Mouse (Mus musculus): ENCODE results near the gene AL731706.2. TPM values are rescaled to one million over a fixed set of nuclear protein-coding genes. Genes with fewer than 3 reads are reported as not detected.

Gene AL731706.2
- polyA plus RNA-seq (2015; fragmentation: Nextera tagmentation; extraction: Ambion mirVana): 49.3 and 58.5 TPM in 2 replicates

DNA sequence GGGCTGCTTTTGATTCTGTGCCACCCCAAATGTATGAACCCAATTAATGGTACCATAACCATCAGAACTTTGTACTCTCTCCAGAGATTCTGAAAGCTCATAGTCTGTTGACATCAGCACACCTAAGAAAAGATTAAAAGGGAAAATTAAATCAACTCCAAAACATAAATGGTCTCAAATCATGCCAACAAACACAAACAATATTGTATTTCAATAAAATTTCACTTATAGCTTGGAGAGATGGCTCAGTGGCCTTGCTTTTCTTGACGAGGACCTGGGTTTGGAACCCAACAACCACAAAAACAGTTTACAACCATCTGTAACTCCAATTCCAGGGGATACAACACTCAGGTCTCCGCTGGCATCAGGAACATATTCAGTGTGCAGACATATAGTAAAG lies at the start of gene AL731706.2:
Gene AL731706.2, minus strand, starts transcription at position 101 of the 400 bp plus-strand sequence.
- ATAC-seq: no peak
- Histone ChIP-seq H3K4me2 (replicated peaks) (no peak within 1 kb of the TSS), H3K27me3 (replicated peaks) (no peaks in the 10 kb centered on the region), H3K9me3 (no peaks in the 10 kb centered on the region), H3K9ac (no peak within 1 kb of the TSS), H3K4me1 (replicated peaks) (no peaks in the 10 kb centered on the region; the same call in 1 of the 2 replicates), H3K36me3 (peaks cover 9% of the 10 kb centered on the region), H3K4me3 (replicated peaks) (no peak within 1 kb of the TSS), H3K27ac (no peak within 1 kb of the TSS)
- whole genome bisulfite sequencing: 95% methylated on average over 2 of the region's 2 CpGs

DNA sequence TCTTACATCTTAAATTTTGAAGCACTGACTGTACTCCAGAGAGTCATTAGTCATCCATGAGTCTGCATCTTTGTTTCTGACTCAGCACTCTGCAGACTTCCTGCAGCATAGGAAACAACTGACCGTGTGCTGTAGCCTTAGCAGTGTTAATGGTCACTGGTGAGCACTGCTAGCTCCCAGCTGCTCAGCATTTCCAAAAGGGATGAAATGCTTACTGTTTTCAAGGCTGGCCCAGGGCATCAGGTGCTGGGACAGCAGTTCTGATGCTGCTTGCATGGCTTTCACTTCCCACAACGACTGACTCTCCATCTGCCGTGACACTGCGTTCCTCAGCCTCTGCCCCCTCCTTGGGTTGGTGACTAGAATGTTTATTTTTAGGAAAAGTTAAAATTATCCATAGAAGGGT lies 35.5 kb upstream of the AL731706.2 start:
- no peak overlapping the region for H3K27ac ChIP-seq
- H3K4me3 ChIP-seq (replicated peaks): no peak overlapping the region
- no peaks in the 10 kb centered on the region for H3K9me3 ChIP-seq
- WGBS: 35% methylated on average over 4 of the region's 4 CpGs
- H3K4me1 ChIP-seq (replicated peaks): peaks cover 8% of the 10 kb centered on the region
- H3K9ac ChIP-seq: no peak overlapping the region
- peak; percentile 86 for ATAC-seq
- no peak overlapping the region for H3K4me2 ChIP-seq (replicated peaks)
- no peaks in the 10 kb centered on the region for H3K36me3 ChIP-seq
- no peaks in the 10 kb centered on the region for H3K27me3 ChIP-seq (replicated peaks)

DNA sequence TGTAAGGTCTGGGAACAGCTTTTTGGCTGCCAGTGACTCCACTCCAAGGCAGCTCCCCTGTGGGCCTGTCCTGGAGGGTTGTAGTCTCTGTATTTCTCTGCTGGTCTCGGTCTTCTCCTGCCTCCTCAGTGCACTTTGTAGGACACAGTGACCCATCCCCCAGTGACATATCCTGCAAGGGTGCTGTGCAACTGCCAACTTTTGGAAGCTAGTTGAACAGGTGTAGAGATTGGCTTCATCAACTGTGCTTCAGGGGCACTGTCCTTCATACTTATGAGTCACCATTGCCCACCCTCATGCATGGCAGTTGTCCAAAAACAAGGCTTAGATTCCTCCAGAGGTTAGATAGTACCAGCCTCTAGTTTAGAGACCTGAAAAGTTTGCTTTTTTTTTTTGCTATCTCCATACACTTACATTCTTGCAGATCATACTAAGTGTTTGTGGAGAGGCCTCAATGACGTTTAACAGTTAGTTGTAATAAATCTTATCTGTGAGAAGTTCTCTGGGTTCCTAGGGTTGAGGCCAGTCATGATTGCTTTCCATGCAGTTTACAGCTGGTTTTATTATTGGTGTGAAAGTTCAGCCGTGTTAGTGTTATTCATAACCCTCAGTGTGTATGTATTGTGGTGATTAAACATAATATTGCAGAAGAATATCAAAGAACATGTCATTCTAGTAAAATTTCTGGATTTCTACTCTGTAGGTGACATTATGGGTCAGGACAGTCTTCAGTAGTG lies 34.9 kb upstream of the AL731706.2 start:
- H3K4me3 ChIP-seq (replicated peaks): no peak overlapping the region
- H3K4me2 ChIP-seq (replicated peaks): no peak overlapping the region
- WGBS: 48% methylated on average over 3 of the region's 3 CpGs
- H3K4me1 ChIP-seq (replicated peaks): peaks cover 8% of the 10 kb centered on the region
- H3K9ac ChIP-seq: no peak overlapping the region
- H3K27ac ChIP-seq: no peak overlapping the region
- no peaks in the 10 kb centered on the region for H3K36me3 ChIP-seq
- H3K27me3 ChIP-seq (replicated peaks): no peaks in the 10 kb centered on the region
- ATAC-seq: peak; percentile 90
- no peaks in the 10 kb centered on the region for H3K9me3 ChIP-seq

DNA sequence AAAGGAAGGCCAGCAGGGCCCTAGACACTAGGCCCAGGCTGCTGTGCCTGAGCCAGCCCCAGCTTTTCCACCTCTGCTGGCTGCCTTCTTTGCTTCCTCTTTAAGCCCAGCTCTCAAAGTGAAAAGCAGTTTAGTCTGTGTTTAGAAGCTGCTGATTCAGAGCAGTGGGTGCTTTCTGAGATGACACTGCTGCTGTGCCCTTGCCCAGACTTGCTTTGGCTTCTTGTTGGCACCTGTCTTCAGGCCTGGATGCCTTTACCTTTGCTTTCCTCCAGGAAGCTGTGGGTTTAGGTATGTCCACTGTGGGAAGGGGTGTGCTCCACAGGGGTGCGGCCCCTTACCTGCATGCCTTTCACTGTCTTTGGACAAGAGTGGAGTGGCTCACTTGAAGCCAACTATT lies 34.0 kb upstream of the AL731706.2 start:
- no peaks in the 10 kb centered on the region for H3K9me3 ChIP-seq
- peaks cover 11% of the 10 kb centered on the region for H3K4me1 ChIP-seq (replicated peaks)
- H3K27ac ChIP-seq: no peak overlapping the region
- H3K9ac ChIP-seq: no peak overlapping the region
- H3K4me2 ChIP-seq (replicated peaks): no peak overlapping the region
- no peak overlapping the region for H3K4me3 ChIP-seq (replicated peaks)
- 95% methylated on average over 1 of the region's 1 CpGs for WGBS
- no peaks in the 10 kb centered on the region for H3K36me3 ChIP-seq
- ATAC-seq: 0 out of 2 replicates have a peak, but pooled peaks have one; percentile 11
- H3K27me3 ChIP-seq (replicated peaks): no peaks in the 10 kb centered on the region

DNA sequence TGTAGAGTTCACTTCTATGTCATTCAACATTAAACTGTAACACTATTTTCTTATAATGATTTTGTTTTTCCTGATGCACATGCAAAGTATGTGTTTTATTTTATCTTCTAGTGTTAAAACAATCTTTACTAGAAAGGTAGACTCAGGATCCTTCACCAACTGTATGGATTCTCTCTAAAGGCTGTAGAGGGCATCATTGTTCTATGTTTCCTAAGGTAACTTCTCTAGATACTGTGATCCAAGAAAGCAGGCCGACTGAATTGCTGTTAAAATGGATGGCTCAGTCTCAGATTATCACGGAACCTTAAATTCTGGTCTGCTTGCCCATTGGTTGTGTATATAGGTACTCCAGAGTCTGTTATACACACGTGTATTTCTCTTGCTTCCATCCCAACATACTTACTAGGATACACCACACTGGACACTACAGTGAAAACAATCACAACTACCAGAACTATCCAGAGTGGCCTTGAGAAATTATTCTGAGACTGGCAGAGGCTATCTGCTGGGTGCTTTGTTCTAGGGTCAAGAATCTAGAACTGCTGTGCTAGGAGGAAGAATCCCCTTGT lies 28.9 kb upstream of the AL731706.2 start:
- no peak overlapping the region for H3K4me3 ChIP-seq (replicated peaks)
- H3K27ac ChIP-seq: no peak overlapping the region
- H3K4me1 ChIP-seq (replicated peaks): peaks cover 6% of the 10 kb centered on the region; the same call in 1 of the 2 replicates
- no peaks in the 10 kb centered on the region for H3K27me3 ChIP-seq (replicated peaks)
- no peak overlapping the region for H3K9ac ChIP-seq
- no peaks in the 10 kb centered on the region for H3K36me3 ChIP-seq
- H3K9me3 ChIP-seq: no peaks in the 10 kb centered on the region
- 0 out of 2 replicates have a peak, but pooled peaks have one; percentile 47 for ATAC-seq
- no peak overlapping the region for H3K4me2 ChIP-seq (replicated peaks)
- 47% methylated on average over 3 of the region's 3 CpGs for WGBS

DNA sequence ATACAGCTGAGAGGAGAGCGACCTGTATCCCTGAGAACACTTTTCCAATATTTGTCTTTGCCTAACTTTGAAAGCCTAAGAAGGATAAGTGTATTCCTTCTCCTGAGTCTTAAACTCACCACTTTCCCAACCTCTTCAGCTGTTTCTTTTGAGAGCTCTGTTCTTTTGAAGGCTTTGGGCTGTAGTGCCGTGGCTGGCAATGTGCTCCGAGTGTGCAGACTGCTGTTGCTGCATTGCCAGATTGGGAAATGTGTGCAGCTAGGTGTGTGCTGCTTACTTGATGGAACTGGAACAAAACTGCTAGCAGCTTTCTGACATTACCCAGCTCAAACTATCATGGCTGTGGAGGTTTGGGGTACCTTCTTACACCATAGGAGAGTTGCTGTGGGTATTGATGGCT lies 27.5 kb upstream of the AL731706.2 start:
- no peak for ATAC-seq

DNA sequence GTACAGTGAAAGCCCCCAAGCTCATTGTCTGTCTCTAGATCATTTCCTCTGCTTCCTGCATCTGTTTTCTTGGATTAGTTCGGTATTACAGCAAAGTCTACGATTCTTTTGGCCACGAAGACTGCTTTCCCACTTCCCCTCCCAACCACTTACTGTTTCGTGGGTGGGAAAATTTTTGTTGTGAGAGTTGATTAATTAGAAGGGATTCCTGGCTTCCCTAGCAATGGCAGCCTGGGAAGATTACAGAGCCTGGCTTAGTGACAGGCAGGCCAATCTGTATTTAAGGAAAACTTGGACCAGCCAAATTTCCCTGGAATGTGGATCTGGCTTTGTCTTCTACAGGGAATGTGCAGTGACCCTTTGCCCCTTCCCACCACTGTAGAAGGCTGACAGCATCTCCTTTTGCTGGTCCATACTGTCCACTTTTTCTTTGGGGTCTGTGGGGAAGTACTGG lies 26.5 kb upstream of the AL731706.2 start:
- Histone ChIP-seq H3K9me3 (no peaks in the 10 kb centered on the region), H3K36me3 (no peaks in the 10 kb centered on the region), H3K27ac (no peak overlapping the region), H3K4me2 (replicated peaks) (no peak overlapping the region), H3K4me1 (replicated peaks) (0 out of 2 replicates have a peak, but pooled peaks cover 6% of the 10 kb centered on the region), H3K4me3 (replicated peaks) (no peak overlapping the region), H3K27me3 (replicated peaks) (no peaks in the 10 kb centered on the region), H3K9ac (no peak overlapping the region)
- ATAC-seq: peak; percentile 52; the same call in 1 of the 2 replicates
- WGBS: 33% methylated on average over 4 of the region's 4 CpGs

More for the DNA sequence above, 27.5 kb upstream of the AL731706.2 start:
- H3K4me1 ChIP-seq (replicated peaks): 0 out of 2 replicates have a peak, but pooled peaks cover 6% of the 10 kb centered on the region
- no peak overlapping the region for H3K4me3 ChIP-seq (replicated peaks)
- H3K4me2 ChIP-seq (replicated peaks): no peak overlapping the region
- H3K36me3 ChIP-seq: no peaks in the 10 kb centered on the region
- WGBS: 68% methylated on average over 3 of the region's 3 CpGs
- no peaks in the 10 kb centered on the region for H3K9me3 ChIP-seq
- H3K9ac ChIP-seq: no peak overlapping the region
- H3K27ac ChIP-seq: no peak overlapping the region
- H3K27me3 ChIP-seq (replicated peaks): no peaks in the 10 kb centered on the region

DNA sequence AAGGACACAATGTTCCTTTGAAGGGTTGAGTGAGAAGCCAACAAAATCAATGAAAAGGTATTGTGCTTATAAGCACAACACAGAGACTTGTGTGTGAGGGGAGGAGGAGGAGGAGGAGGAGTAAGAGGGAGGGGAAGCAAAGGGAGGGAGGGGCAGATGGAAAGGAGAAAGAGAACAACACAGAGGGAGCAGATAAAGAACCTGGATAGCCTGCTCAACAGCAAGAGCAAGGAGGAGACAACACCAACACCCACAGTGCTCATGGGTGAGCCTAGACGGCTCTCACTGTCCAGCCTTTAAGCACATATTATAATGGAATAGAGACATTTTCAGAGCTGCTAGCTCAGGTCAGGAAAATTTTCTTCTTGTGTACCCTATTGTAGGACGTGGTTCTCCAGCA lies 23.8 kb upstream of the AL731706.2 start:
- Histone ChIP-seq H3K27me3 (replicated peaks) (no peaks in the 10 kb centered on the region), H3K4me2 (replicated peaks) (no peak overlapping the region), H3K9me3 (no peaks in the 10 kb centered on the region), H3K36me3 (no peaks in the 10 kb centered on the region), H3K4me1 (replicated peaks) (0 out of 2 replicates have a peak, but pooled peaks cover 3% of the 10 kb centered on the region), H3K9ac (no peak overlapping the region), H3K27ac (no peak overlapping the region), H3K4me3 (replicated peaks) (no peak overlapping the region)
- 80% methylated on average over 2 of the region's 2 CpGs for WGBS
- ATAC-seq: no peak

DNA sequence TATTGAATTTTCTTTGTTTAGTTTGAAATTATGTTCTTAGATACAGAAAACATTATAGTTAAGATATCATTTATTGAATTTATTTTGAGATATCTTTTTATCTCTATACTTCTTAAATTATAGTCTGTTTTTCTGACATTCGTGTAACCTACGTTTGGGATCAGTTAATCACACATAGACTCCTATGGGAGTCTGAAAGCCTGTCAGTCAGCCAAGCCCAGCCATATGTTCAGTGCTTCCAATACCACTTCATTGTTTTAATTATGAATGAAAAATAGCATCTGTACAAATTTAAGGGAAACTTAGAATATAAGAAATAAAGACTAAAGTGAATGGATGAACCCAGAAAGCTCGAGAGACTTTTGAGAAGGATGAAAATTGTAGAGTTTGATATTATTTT lies 23.1 kb upstream of the AL731706.2 start:
- Histone ChIP-seq H3K9ac (no peak overlapping the region), H3K4me3 (replicated peaks) (no peak overlapping the region), H3K4me2 (replicated peaks) (no peak overlapping the region), H3K27ac (no peak overlapping the region), H3K9me3 (no peaks in the 10 kb centered on the region), H3K4me1 (replicated peaks) (0 out of 2 replicates have a peak, but pooled peaks cover 3% of the 10 kb centered on the region), H3K27me3 (replicated peaks) (no peaks in the 10 kb centered on the region), H3K36me3 (no peaks in the 10 kb centered on the region)
- ATAC-seq: no peak
- 84% methylated on average over 3 of the region's 3 CpGs for WGBS

DNA sequence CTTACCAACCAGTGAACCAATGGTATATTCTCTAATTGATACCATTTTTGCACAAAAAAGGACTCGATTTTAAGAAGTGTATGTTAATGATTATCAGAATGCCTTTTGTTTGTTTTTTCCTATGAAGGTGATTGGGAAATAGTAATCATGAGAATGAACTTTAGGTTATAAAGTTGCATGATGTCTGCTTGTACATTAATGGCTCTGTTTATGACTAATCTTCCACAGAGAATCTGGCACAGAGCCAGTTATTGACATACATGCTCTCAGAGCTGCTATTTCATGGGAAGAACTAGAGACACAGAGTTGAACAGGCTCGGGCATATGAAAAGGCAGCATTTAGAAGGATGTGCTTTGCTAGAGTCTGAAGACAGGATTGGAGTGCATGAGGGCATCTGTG lies 10.7 kb upstream of the AL731706.2 start:
- H3K27ac ChIP-seq: no peak overlapping the region
- no peak overlapping the region for H3K4me3 ChIP-seq (replicated peaks)
- peaks cover 6% of the 10 kb centered on the region; the same call in 1 of the 2 replicates for H3K4me1 ChIP-seq (replicated peaks)
- no peaks in the 10 kb centered on the region for H3K27me3 ChIP-seq (replicated peaks)
- no peak overlapping the region for H3K4me2 ChIP-seq (replicated peaks)
- 58% methylated on average over 2 of the region's 2 CpGs for WGBS
- ATAC-seq: no peak
- no peak overlapping the region for H3K9ac ChIP-seq
- H3K9me3 ChIP-seq: no peaks in the 10 kb centered on the region
- no peaks in the 10 kb centered on the region for H3K36me3 ChIP-seq

DNA sequence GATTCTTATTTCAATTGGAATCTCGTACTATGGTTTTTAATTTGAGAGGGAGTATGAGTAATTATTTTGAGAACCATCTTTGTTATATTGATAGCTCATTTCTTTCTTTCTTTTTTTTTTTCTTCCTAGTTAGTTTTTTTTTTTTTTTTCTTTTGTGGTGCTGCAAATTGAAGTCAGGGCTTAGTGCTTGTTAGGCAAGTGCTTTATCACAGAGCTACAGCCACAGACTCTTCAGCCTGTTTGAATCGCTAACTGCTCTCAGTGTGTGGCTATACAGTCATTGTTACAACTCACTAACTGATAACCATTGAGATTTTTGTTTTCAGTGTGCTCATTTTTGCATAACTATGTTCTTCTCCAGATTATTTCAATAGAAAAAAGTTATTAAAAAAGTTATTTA lies 9.0 kb upstream of the AL731706.2 start:
- no peaks in the 10 kb centered on the region for H3K9me3 ChIP-seq
- no peak overlapping the region for H3K27ac ChIP-seq
- no peaks in the 10 kb centered on the region for H3K36me3 ChIP-seq
- no peaks in the 10 kb centered on the region for H3K27me3 ChIP-seq (replicated peaks)
- no peak overlapping the region for H3K4me2 ChIP-seq (replicated peaks)
- ATAC-seq: no peak
- H3K4me3 ChIP-seq (replicated peaks): no peak overlapping the region
- WGBS: 84% methylated on average over 2 of the region's 2 CpGs
- H3K4me1 ChIP-seq (replicated peaks): peaks cover 6% of the 10 kb centered on the region; the same call in 1 of the 2 replicates
- H3K9ac ChIP-seq: no peak overlapping the region

DNA sequence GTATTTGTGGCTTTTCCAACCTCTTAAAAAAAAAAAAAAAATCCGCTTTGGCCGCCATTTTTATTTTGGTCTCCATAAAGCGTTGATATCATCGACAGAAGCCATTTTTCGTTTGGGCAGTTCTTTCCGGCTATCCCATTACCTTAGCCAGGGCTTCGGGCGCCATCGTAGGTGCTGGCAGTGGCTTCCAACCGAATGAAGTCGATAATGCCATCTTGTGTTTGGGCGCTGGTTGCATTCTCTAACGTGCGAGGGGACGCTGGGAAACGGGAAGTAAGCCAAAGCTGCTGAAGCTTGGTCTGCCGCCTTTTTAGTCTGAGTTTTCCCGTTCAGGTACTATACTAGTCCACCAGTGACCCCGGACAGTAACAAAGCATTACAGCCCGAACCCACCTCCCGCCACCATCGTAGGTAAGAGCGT lies 6.5 kb upstream of the AL731706.2 start:
- Histone ChIP-seq H3K9me3 (no peaks in the 10 kb centered on the region), H3K36me3 (no peaks in the 10 kb centered on the region), H3K4me1 (replicated peaks) (peaks cover 6% of the 10 kb centered on the region; the same call in 1 of the 2 replicates), H3K4me2 (replicated peaks) (peak overlapping the region; percentile 51), H3K27me3 (replicated peaks) (no peaks in the 10 kb centered on the region), H3K4me3 (replicated peaks) (peak overlapping the region; percentile 79), H3K27ac (0 out of 2 replicates have a peak overlapping the region, but pooled peaks have one; percentile 64), H3K9ac (peak overlapping the region; percentile 64)
- ATAC-seq: peak; percentile 87
- under 1% methylated on average over 23 of the region's 23 CpGs for WGBS

All from intestine, embryonic 15.5 days (tissue).